Mouse (Mus musculus) hindbrain, embryonic 16.5 days (tissue): Measurements from ENCODE around the gene Wnt1. TPM values are rescaled to one million over a fixed set of nuclear protein-coding genes. Genes with fewer than 3 reads are reported as not detected.
A peak's percentile ranks its signal among the peaks of the same experiment; 100 is the strongest.

Experiments
- ATAC-seq: fragments of 200-750 bp; cut with Nextera tagmentation; 2 replicates; pipeline ENCODE4 v1.8.0; 2017; ENCODE audit warnings: moderate TSS enrichment, moderate library complexity
- H3K27ac ChIP-seq: fragments of 300-500 bp; sonication (generic); 2 replicates; pipeline ENCODE4 v1.5.1; 2014; ENCODE audit warnings: low read depth, mild to moderate bottlenecking, control low read depth, low read length, moderate library complexity
- H3K27me3 ChIP-seq: fragments of 300-500 bp; sonication (generic); replicated peaks from 2 replicates; pipeline ENCODE4 v1.6.1; 2014; ENCODE audit warnings: low read length; ENCODE audit not compliant: control insufficient read depth, insufficient read depth
- H3K36me3 ChIP-seq: fragments of 300-500 bp; sonication (generic); 2 replicates; pipeline ENCODE4 v1.6.1; 2014; ENCODE audit warnings: mild to moderate bottlenecking, low read length, moderate library complexity, mixed read lengths; ENCODE audit not compliant: control insufficient read depth, insufficient read depth
- H3K4me1 ChIP-seq: fragments of 300-500 bp; sonication (generic); 2 replicates; pipeline ENCODE4 v1.6.1; 2014; ENCODE audit warnings: low read depth, low read length; ENCODE audit not compliant: control insufficient read depth, insufficient read depth
- H3K4me2 ChIP-seq: fragments of 300-500 bp; sonication (generic); 2 replicates; pipeline ENCODE4 v1.6.1; 2014; ENCODE audit warnings: mild to moderate bottlenecking, low read length, control low read depth, moderate library complexity
- H3K4me3 ChIP-seq: fragments of 300-500 bp; sonication (generic); 2 replicates; pipeline ENCODE4 v1.5.1; 2014; ENCODE audit warnings: mild to moderate bottlenecking, low read length, control low read depth, moderate library complexity
- H3K9ac ChIP-seq: fragments of 300-500 bp; sonication (generic); 2 replicates; pipeline ENCODE4 v1.6.1; 2014; ENCODE audit warnings: low read depth, mild to moderate bottlenecking, control low read depth, low read length, moderate library complexity
- H3K9me3 ChIP-seq: fragments of 300-500 bp; sonication (generic); 2 replicates; pipeline ENCODE4 v1.6.1; 2014; ENCODE audit warnings: mild to moderate bottlenecking, low read length, moderate library complexity; ENCODE audit not compliant: control insufficient read depth
- WGBS: fragments of 180-500 bp; shearing (Covaris S2); extraction: QIAGEN DNeasy Blood & Tissue Kit; methylation state at CpG from one replicate; pipeline ENCODE4 v1.1.7; 2014; 5-methylcytosine and 5-hydroxymethylcytosine counted together
- polyA plus RNA-seq: library from polyadenylated mRNA; unstranded; fragments of >200 nt; fragmentation: Nextera tagmentation; extraction: Ambion mirVana; gene quantifications from 2 replicates; pipeline ENCODE4 v1.2.1, GENCODE M21; 2015

The Wnt1 gene
- polyA plus RNA-seq, 1 experiment from 2014 or later = 1.2 TPM

GRCm38 (mm10) chr15:98787930-98788329 lies 1.7 kb upstream of the Wnt1 start:
- H3K9ac ChIP-seq = no peak overlapping the region
- no peaks in the 10 kb centered on the region for H3K36me3 ChIP-seq
- ATAC-seq = no peak
- H3K27me3 ChIP-seq = peaks cover 62% of the 10 kb centered on the region
- H3K9me3 ChIP-seq = peaks cover 4% of the 10 kb centered on the region
- no peak overlapping the region for H3K27ac ChIP-seq
- no peak overlapping the region for H3K4me2 ChIP-seq
- H3K4me3 ChIP-seq = no peak overlapping the region
- H3K4me1 ChIP-seq = peaks cover 13% of the 10 kb centered on the region
- 28% methylated on average over 4 of the region's 4 CpGs for WGBS

- Histone ChIP-seq H3K4me3 (no peak overlapping the region; the same call in 1 of the 2 replicates), H3K27me3 (peaks cover 66% of the 10 kb centered on the region), H3K9me3 (peaks cover 4% of the 10 kb centered on the region), H3K27ac (no peak overlapping the region), H3K4me2 (no peak overlapping the region; the same call in 1 of the 2 replicates), H3K4me1 (peaks cover 16% of the 10 kb centered on the region), H3K36me3 (no peaks in the 10 kb centered on the region), H3K9ac (no peak overlapping the region)
- WGBS = 12% methylated on average over 21 of the region's 24 CpGs
- no peak for ATAC-seq
These were observed 541 bp upstream of the Wnt1 start for GRCm38 (mm10) chr15:98788972-98789660.

- WGBS = under 1% methylated on average over 23 of the region's 23 CpGs
- H3K27ac ChIP-seq = no peak overlapping the region
- peak overlapping the region; percentile 27 for H3K9ac ChIP-seq
- peaks cover 2% of the 10 kb centered on the region for H3K9me3 ChIP-seq
- no peak for ATAC-seq
- peaks cover 16% of the 10 kb centered on the region for H3K4me1 ChIP-seq
- H3K27me3 ChIP-seq = peaks cover 75% of the 10 kb centered on the region
- H3K4me3 ChIP-seq = peak overlapping the region; percentile 27
- H3K36me3 ChIP-seq = no peaks in the 10 kb centered on the region
- H3K4me2 ChIP-seq = peak overlapping the region; percentile 40
These were observed 1.1 kb downstream of the Wnt1 start for GRCm38 (mm10) chr15:98790761-98791160.

GRCm38 (mm10) chr15:98791221-98791620 lies 1.6 kb downstream of the Wnt1 start:
- Histone ChIP-seq H3K36me3 (no peaks in the 10 kb centered on the region), H3K4me3 (peak overlapping the region; percentile 27), H3K4me2 (peak overlapping the region; percentile 40), H3K27me3 (peaks cover 79% of the 10 kb centered on the region), H3K4me1 (peaks cover 16% of the 10 kb centered on the region), H3K9ac (no peak overlapping the region; the same call in 1 of the 2 replicates), H3K27ac (no peak overlapping the region), H3K9me3 (no peaks in the 10 kb centered on the region)
- no peak for ATAC-seq
- WGBS = under 1% methylated on average over 12 of the region's 12 CpGs

- WGBS = under 1% methylated on average over 23 of the region's 23 CpGs
- no peak for ATAC-seq
- H3K4me3 ChIP-seq = no peak overlapping the region; the same call in 1 of the 2 replicates
These were observed 2.1 kb downstream of the Wnt1 start for GRCm38 (mm10) chr15:98791771-98792170.

GRCm38 (mm10) chr15:98792233-98793020 lies 2.8 kb downstream of the Wnt1 start:
- H3K36me3 ChIP-seq = no peaks in the 10 kb centered on the region
- ATAC-seq = peak; percentile 73; the same call in 1 of the 2 replicates

More at GRCm38 (mm10) chr15:98791771-98792170, 2.1 kb downstream of the Wnt1 start:
- Histone ChIP-seq H3K4me2 (peak overlapping the region; percentile 70), H3K4me1 (peaks cover 16% of the 10 kb centered on the region), H3K36me3 (no peaks in the 10 kb centered on the region), H3K27ac (no peak overlapping the region), H3K9me3 (no peaks in the 10 kb centered on the region), H3K27me3 (peaks cover 83% of the 10 kb centered on the region), H3K9ac (no peak overlapping the region; the same call in 1 of the 2 replicates)

GRCm38 (mm10) chr15:98793141-98793698 lies 3.6 kb downstream of the Wnt1 start:
- Histone ChIP-seq H3K4me2 (peak overlapping the region; percentile 70), H3K27me3 (peaks cover 82% of the 10 kb centered on the region), H3K36me3 (no peaks in the 10 kb centered on the region), H3K9ac (peak overlapping the region; percentile 50; the same call in 1 of the 2 replicates), H3K9me3 (no peaks in the 10 kb centered on the region), H3K27ac (no peak overlapping the region), H3K4me3 (peak overlapping the region; percentile 44), H3K4me1 (peaks cover 22% of the 10 kb centered on the region)
- no peak for ATAC-seq
- WGBS = 6% methylated on average over 13 of the region's 13 CpGs

More at GRCm38 (mm10) chr15:98792233-98793020, 2.8 kb downstream of the Wnt1 start:
- peak overlapping the region; percentile 50 for H3K9ac ChIP-seq
- H3K27me3 ChIP-seq = peaks cover 83% of the 10 kb centered on the region
- 1% methylated on average over 72 of the region's 75 CpGs for WGBS
- peak overlapping the region; percentile 70 for H3K4me2 ChIP-seq
- H3K9me3 ChIP-seq = no peaks in the 10 kb centered on the region
- peak overlapping the region; percentile 44 for H3K4me3 ChIP-seq
- H3K4me1 ChIP-seq = peaks cover 18% of the 10 kb centered on the region
- no peak overlapping the region for H3K27ac ChIP-seq

- Histone ChIP-seq H3K9ac (no peak overlapping the region; the same call in 1 of the 2 replicates), H3K4me1 (peaks cover 16% of the 10 kb centered on the region), H3K4me3 (no peak overlapping the region), H3K4me2 (peak overlapping the region; percentile 27; the same call in 1 of the 2 replicates), H3K27ac (no peak overlapping the region), H3K27me3 (peaks cover 73% of the 10 kb centered on the region), H3K9me3 (no peaks in the 10 kb centered on the region), H3K36me3 (no peaks in the 10 kb centered on the region)
- no peak for ATAC-seq
- 1% methylated on average over 13 of the region's 13 CpGs for WGBS
These were observed 7.3 kb downstream of the Wnt1 start for GRCm38 (mm10) chr15:98796803-98797595.
